Mouse (Mus musculus) T-cell, adult 66 days (primary cell): Measurements from ENCODE around the gene Icos. TPM values are rescaled to one million over a fixed set of nuclear protein-coding genes. Genes with fewer than 3 reads are reported as not detected.

Experiments used
- total RNA-seq, 2 experiments: library from RNA; stranded (reverse); gene quantifications; 3 replicates in 1 of 2; 4 replicates in 1 of 2; pipeline ENCODE4 v1.2.4; 2023

Gene Icos
- 10 to 100 TPM; 53.8 to 54.2 TPM for total RNA-seq

GRCm38 (mm10) chr1:60977641-60978040 lies at the start of gene Icos:
Gene Icos (plus strand): TSS chr1:60977927.

Other genes with a start within 250 kb of the Icos start
- gene Ctla4, start 90.9 kb upstream of the Icos start, total RNA-seq = 10 to 100 TPM; 74.8 to 75.2 TPM